In the genomic region with DNA sequence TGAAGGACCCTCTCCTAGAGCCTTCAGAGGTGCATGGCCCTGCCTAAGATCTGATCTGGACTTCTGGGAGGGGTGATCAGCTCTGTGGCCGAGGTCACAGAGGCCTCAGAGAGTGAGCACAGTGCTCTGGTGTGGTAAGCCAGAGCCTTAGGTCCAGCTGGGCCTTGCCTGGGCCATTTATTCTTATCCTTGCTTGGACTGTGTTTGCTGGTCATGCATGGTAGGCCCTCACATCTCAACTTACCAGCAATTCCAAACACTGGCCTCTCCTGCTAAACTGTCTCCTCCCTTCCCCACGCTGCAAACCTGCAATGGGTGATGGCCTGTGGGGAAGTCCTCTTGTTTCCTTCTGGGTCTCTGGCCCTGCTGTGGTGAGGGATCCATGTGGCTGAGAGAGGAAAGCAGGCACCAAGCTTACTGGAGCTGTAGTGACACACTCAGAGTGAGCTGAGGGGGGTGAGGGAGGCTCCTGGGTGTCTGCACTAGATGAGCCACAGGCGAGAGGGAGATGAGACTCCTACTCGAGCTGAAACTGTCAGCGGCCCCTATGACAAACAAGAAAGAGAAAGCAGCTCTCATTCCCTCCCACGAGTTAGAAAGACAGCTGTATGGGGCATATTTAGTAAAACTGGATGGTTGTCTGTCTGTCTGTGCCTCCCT, we compare ENCODE assay signal across 28 mouse cellular contexts. TPM values are rescaled to one million over a fixed set of nuclear protein-coding genes. Genes with fewer than 3 reads are reported as not detected.
DNase-seq lines count a peak whose midpoint lies in the region; ATAC-seq lines count a peak whose summit lies in the region.
"Had no signal": no experiment of that assay in that cellular context is flagged by ENCODE, and none has a peak within 500 bp of the region (broad histone marks: within the 10 kb centered on the region; RNA-seq: fewer than 3 reads in every experiment).

No protein-coding gene starts in this region.

- H3K4me1 ChIP-seq in kidney, embryonic 15.5 days, result peaks cover 34% of the 10 kb centered on the region
- H3K4me1 ChIP-seq: liver, embryonic 12.5 days; megakaryocyte, embryonic 14.5 days had no signal

- no peak overlapping the region for H3K4me2 ChIP-seq in kidney, embryonic 15.5 days
- H3K4me2 ChIP-seq: forebrain, embryonic 13.5 days; heart, embryonic 15.5 days; hindbrain, embryonic 14.5 days; liver, embryonic 12.5 days; midbrain, embryonic 13.5 days; neural tube, embryonic 13.5 days had no signal

- 50% methylated on average over 6 of the region's 6 CpGs for WGBS in kidney, embryonic 15.5 days

- H3K27me3 ChIP-seq in kidney, embryonic 15.5 days, result no peaks in the 10 kb centered on the region
- H3K27me3 ChIP-seq: heart, embryonic 15.5 days; liver, embryonic 12.5 days; midbrain, embryonic 13.5 days; neural tube, embryonic 13.5 days had no signal

- DNase-seq in frontal cortex, postnatal 36 days (ENCODE audit: low spot score in 2 of 2), result peak; percentile 19 to 26
- DNase-seq in frontal cortex, postnatal 10 days (ENCODE audit: low spot score in 2 of 2), result no peak
- no peak for DNase-seq in kidney, postnatal 10 days
- peak; percentile 55 for DNase-seq in right cerebral cortex, adult 18-20 months
- no peak for DNase-seq in right cerebral cortex, postnatal 4 days
- DNase-seq in lung, postnatal 36 days, result no peak
- DNase-seq: adrenal gland, postnatal 25 days; cerebellum, adult 18-20 months; cerebellum, postnatal 10 days; gastrocnemius, postnatal 14 days; heart, postnatal 36 days; kidney, adult 18-20 months; layer of hippocampus, postnatal 36 days; liver, postnatal 0 days; lung, postnatal 4 days; right cerebral cortex, postnatal 25 days; spleen, adult 18-20 months; thymus, postnatal 14 days had no signal

- no peak overlapping the region for H3K9ac ChIP-seq in kidney, embryonic 15.5 days
- H3K9ac ChIP-seq: forebrain, embryonic 13.5 days; heart, embryonic 15.5 days; hindbrain, embryonic 14.5 days; liver, embryonic 12.5 days; liver, postnatal 0 days; midbrain, embryonic 13.5 days; neural tube, embryonic 13.5 days had no signal

- peak; percentile 81 for ATAC-seq in kidney, embryonic 15.5 days (replicated peaks; ENCODE audit: low FRiP score)
- ATAC-seq: CD4-positive, CD25-positive, alpha-beta regulatory T cell, adult 4 months; forebrain, embryonic 13.5 days; liver, embryonic 12.5 days; liver, postnatal 0 days; midbrain, embryonic 13.5 days had no signal

- 0 out of 2 replicates have a peak overlapping the region, but pooled peaks have one; percentile 42 for H3K27ac ChIP-seq in kidney, embryonic 15.5 days
- H3K27ac ChIP-seq: forebrain, embryonic 13.5 days; heart, embryonic 15.5 days; hindbrain, embryonic 14.5 days; liver, embryonic 12.5 days; midbrain, embryonic 13.5 days; neural tube, embryonic 13.5 days had no signal

- H3K36me3 ChIP-seq in kidney, embryonic 15.5 days, result no peaks in the 10 kb centered on the region
- H3K36me3 ChIP-seq: heart, embryonic 15.5 days; liver, embryonic 12.5 days; midbrain, embryonic 13.5 days; neural tube, embryonic 13.5 days had no signal

- H3K9me3 ChIP-seq in kidney, embryonic 15.5 days (replicated peaks), result no peaks in the 10 kb centered on the region
- H3K9me3 ChIP-seq: forebrain, embryonic 13.5 days; heart, embryonic 15.5 days; liver, embryonic 12.5 days; megakaryocyte, embryonic 14.5 days; midbrain, embryonic 13.5 days; neural tube, embryonic 13.5 days had no signal

- no peak overlapping the region for H3K4me3 ChIP-seq in kidney, embryonic 15.5 days (replicated peaks)
- H3K4me3 ChIP-seq: erythroblast, embryonic 14.5 days; forebrain, embryonic 13.5 days; heart, embryonic 15.5 days; liver, embryonic 12.5 days; megakaryocyte, embryonic 14.5 days; midbrain, embryonic 13.5 days; neural tube, embryonic 13.5 days had no signal

RNA-seq across cellular contexts. Expression of gene Ets2, which starts 36.3 kb away (rescaled TPM):
- 62.1 and 63.1 TPM in 2 replicates for polyA plus RNA-seq in kidney, embryonic 15.5 days (2015; fragmentation: Nextera tagmentation; extraction: Ambion mirVana)

Comparison
In these comparisons a context has a peak if more than half of its experiments do, and no peak if none do; other contexts are left out.
1. DNase-seq: peak in frontal cortex, postnatal 36 days (2 of 2) and right cerebral cortex, adult 18-20 months (single experiment); none in frontal cortex, postnatal 10 days (0 of 2), kidney, postnatal 10 days (single experiment), right cerebral cortex, postnatal 4 days (single experiment) and lung, postnatal 36 days (single experiment).